Mouse (Mus musculus) myocyte (in vitro differentiated cells): Measurements from ENCODE around the gene Ccdc167.

ENCODE experiments used
- MAX ChIP-seq: IDR thresholded peaks from one replicate; pipeline ENCODE4 v1.6.1; 2011; ENCODE audit warnings: low read depth, mild to moderate bottlenecking, control low read depth
- MYOG ChIP-seq, 3 experiments: IDR thresholded peaks; one replicate each; pipeline ENCODE4 v1.6.1; 2011; ENCODE audit warnings: control low read depth in 2 of 3, low read depth in 2 of 3, mild to moderate bottlenecking in 2 of 3; ENCODE audit not compliant: insufficient read length in 2 of 3, control insufficient read depth in 1 of 3, insufficient read depth in 1 of 3
- POLR2A ChIP-seq: IDR thresholded peaks from one replicate; pipeline ENCODE4 v1.6.1; 2011; ENCODE audit warnings: low read depth, mild to moderate bottlenecking, control low read depth, moderate library complexity; ENCODE audit not compliant: insufficient read length
- POLR2AphosphoS2 ChIP-seq: IDR thresholded peaks from one replicate; pipeline ENCODE4 v1.6.1; 2011; ENCODE audit warnings: low read depth, control low read depth; ENCODE audit not compliant: insufficient read length
- TCF12 ChIP-seq: IDR thresholded peaks from one replicate; pipeline ENCODE4 v1.6.1; 2011; ENCODE audit warnings: mild to moderate bottlenecking, control low read depth; ENCODE audit not compliant: poor library complexity, insufficient read depth, severe bottlenecking
- TCF3 ChIP-seq: IDR thresholded peaks from one replicate; pipeline ENCODE4 v1.6.1; 2011; ENCODE audit warnings: low read depth, control low read depth; ENCODE audit not compliant: insufficient read length
- USF1 ChIP-seq: IDR thresholded peaks from one replicate; pipeline ENCODE4 v1.6.1; 2011; ENCODE audit warnings: low read depth, mild to moderate bottlenecking, control low read depth, moderate library complexity

DNA sequence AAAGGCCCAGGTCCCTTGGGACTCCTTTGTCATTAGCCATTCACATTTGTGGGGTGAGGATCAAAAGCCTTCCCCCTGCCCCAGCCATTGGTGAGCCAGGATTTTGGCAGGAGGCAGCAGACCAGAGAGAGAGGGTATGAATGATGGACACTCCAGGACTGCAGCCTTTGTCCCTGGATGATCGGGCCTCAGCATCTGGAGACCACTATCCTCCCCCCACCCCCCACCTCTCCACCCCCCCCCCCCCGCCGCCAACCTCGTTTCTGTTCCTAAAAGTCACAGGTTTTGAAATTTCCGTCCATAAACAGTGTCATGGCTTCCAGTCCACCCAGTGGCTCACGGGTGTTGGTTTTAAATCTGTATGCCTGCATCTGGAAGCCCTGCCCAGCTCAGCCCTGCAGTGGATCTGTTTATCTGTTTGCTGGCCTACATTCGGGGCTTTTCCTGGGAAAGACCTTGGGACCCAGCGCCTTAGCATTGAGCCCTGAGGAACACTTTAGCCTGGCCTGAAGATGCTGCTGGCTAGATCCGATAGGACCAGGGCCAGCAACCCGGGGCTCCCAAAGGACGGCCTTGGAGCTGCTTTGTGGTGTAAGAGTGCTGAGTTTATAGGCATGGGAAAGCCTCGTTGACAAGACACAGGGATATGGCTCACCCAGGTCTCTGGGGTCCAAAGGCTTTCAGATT, 14.6 kb upstream of the Ccdc167 start:
- no peak for TF ChIP-seq TCF3
- no peak for TF ChIP-seq POLR2A
- no peak for TF ChIP-seq MYOG (IDR thresholded peaks at IDR 0.05; ENCODE audit: control insufficient read depth in 1 of 3, insufficient read depth in 1 of 3, insufficient read length in 2 of 3, low read depth in 2 of 3)
- TF ChIP-seq MAX: no peak
- TF ChIP-seq TCF12: no peak
- no peak for TF ChIP-seq POLR2AphosphoS2
- TF ChIP-seq USF1: no peak
